Mouse (Mus musculus): Measurements from ENCODE around the gene Gm17078.
"Not testable (repeated sequence)": the region's sequence is repeated elsewhere in the genome, so short reads cannot be mapped to it uniquely, and the experiment has no call there.

GRCm38 (mm10) chr14:51632426-51632825 is 21.3 kb upstream of the Gm17078 start:
- not testable (repeated sequence) for TF ChIP-seq CTCF (IDR thresholded peaks at IDR 0.05; ENCODE audit: extremely low read depth, insufficient read depth, insufficient read length, insufficient replicate concordance); POLR2A (IDR thresholded peaks at IDR 0.05; ENCODE audit: low read depth, low read length)
